Mouse (Mus musculus) lung, adult 2 months (tissue): ENCODE data around the gene 1700024G13Rik.

ENCODE experiments used
- CTCF ChIP-seq: fragments of 200-500 bp; IDR thresholded peaks from 2 replicates; pipeline ENCODE4 v1.5.1; 2011; ENCODE audit warnings: mild to moderate bottlenecking, low read length, control low read depth; ENCODE audit not compliant: insufficient read depth
- POLR2A ChIP-seq: fragments of 200-500 bp; IDR thresholded peaks from 2 replicates; pipeline ENCODE4 v1.6.1; 2011; ENCODE audit warnings: low read depth, mild to moderate bottlenecking, control low read depth, low read length, borderline replicate concordance; ENCODE audit errors: extremely low read depth

DNA sequence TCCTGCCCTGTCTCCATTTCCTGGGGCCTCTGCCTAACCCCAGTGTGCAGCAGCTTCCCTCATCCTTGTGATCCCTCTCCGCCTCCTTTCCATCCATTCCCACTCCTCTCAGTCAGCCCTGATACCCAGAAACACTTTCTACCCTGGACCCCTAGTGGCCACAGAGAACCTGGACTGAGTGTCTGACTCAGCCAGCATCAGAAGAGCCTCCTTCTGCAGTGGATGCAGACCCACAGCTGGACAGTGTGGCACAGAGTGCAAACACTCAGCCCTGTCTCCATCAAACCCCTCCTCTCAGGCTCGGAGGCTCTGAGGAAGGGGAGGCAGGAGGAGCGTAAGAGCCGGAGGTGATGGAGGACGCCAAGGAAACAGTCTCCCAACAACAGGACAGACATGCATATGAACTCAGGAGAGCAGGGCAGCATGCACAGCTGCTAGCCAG, 49.2 kb upstream of the 1700024G13Rik start:
- no peak for TF ChIP-seq CTCF
- no peak for TF ChIP-seq POLR2A
